Mouse (Mus musculus) heart, embryonic 10.5 days (tissue): ENCODE measurements around the gene St6gal1. TPM values are rescaled to one million over a fixed set of nuclear protein-coding genes. Genes with fewer than 3 reads are reported as not detected.

ENCODE experiments used
- polyA plus RNA-seq: library from polyadenylated mRNA; unstranded; fragments of >200 nt; fragmentation: Nextera tagmentation; extraction: Ambion mirVana; gene quantifications from 2 replicates; pipeline ENCODE4 v1.2.1, GENCODE M21; 2016

Gene St6gal1
- polyA plus RNA-seq, 1 experiment from 2014 or later = 18.0 TPM

Other genes starting within 250 kb of the St6gal1 start
- 0.13 TPM in 1 of 2 replicates, not detected in the other for gene Kng2, start 195.3 kb upstream of the St6gal1 start, polyA plus RNA-seq
- 0.20 and 5.1 TPM in 2 replicates for gene Kng1, start 166.9 kb upstream of the St6gal1 start, polyA plus RNA-seq
- gene Eif4a2, start 117.3 kb upstream of the St6gal1 start, polyA plus RNA-seq = 163 and 184 TPM in 2 replicates
- gene Rfc4, start 97.0 kb upstream of the St6gal1 start, polyA plus RNA-seq = 134 and 158 TPM in 2 replicates
- gene Adipoq, start 78.2 kb upstream of the St6gal1 start, polyA plus RNA-seq = 0.14 TPM in 1 of 2 replicates, not detected in the other
- not detected in 2 replicates for gene Rtp1, start 204.4 kb downstream of the St6gal1 start, polyA plus RNA-seq